Mouse (Mus musculus) fibroblast of lung, adult 2 months (primary cell): Measurements from ENCODE around the gene Mrgprx2.
"Not testable (repeated sequence)": the region's sequence is repeated elsewhere in the genome, so short reads cannot be mapped to it uniquely, and the experiment has no call there.

Experiments used
- DNase-seq: peaks from one replicate; pipeline ENCODE4 v3.0.0-alpha.2; 2011; ENCODE audit warnings: low read depth

The Mrgprx2 gene

DNA sequence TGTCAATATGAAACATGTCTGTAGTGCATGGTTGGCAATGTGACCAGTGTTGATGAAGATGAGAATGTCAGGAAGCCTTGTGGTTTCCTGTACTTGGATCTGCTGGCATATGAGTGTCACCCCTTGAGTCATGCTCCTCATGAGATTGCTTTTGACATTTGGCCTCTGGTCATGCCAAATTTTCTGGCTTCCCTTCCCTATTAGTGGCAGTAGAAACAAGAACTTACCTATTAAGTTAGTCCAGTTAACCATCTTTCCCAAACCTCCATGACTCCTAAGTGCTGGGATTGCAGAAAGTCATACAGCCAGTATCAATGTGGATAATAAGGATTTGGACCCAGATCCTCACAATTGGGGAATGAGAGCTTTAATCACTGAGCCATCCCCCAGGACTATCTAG is at the start of gene Mrgprx2:
TSS of gene Mrgprx2 (minus strand) at position 101 of the 400 bp plus-strand sequence.
- DNase-seq: no peak

- no peak for DNase-seq
These were observed 42.9 kb downstream of the Mrgprx2 start, which contains the start of gene Mrgprb1 for GRCm38 (mm10) chr7:48456242-48456641. Mrgprb1 (minus strand) TSS chr7:48456342.

GRCm38 (mm10) chr7:48436581-48436980 is 62.5 kb downstream of the Mrgprx2 start:
- DNase-seq: no peak

GRCm38 (mm10) chr7:48435936-48436335 is 63.2 kb downstream of the Mrgprx2 start:
- not testable (repeated sequence) for DNase-seq
